Mouse (Mus musculus): ENCODE results near the gene Ankrd40. TPM values are rescaled to one million over a fixed set of nuclear protein-coding genes. Genes with fewer than 3 reads are reported as not detected.
A peak's percentile ranks its signal among the peaks of the same experiment; 100 is the strongest.

Ankrd40 gene
- polyA plus RNA-seq (2011; ENCODE audit: insufficient read depth, insufficient read length, low replicate concordance, missing spikeins), result 12.9 and 18.6 TPM in 2 replicates

DNA sequence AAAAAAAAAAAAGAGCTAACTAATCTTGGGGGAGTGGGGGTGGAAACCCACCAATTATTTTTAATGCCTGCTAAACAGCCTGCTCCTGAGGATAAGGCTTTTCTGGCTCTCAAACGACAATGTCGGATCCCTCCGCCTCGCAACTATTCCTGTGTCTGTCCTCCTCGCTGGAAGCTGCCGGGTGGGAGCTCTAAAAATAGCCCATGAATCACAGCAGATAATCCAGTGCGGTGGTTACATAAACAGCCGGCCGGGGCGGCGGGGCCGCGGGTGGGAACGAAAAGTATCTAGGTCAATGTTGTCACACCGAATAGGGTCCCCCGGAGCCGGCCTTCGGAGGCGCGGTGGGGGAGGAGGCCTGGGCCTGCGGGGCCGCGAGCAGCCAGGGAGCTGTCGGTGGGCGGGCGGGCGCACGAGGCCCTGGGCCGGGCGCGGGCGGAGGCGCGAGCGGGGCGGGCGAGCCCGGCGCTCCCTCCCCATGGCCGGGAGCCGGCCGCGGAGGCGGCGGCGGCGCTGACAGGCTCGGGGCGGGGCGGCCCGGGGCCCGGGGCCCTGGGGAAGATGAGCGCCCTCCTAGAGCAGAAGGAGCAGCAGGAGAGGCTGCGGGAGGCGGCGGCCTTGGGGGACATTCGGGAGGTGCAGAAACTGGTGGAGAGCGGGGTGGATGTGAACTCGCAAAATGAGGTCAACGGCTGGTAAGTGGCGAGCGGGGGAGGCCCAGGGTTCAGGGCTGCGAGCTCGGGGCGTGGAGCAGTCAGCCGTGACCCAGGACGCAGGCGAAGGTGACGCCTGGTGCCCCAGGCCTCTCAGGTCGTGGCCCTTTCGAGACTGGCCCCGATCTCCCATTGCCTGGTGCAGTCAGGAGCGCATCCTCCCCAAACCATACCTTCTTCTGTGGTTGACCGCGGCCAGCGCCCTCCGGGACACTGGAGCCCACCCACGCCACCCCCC lies at the start of gene Ankrd40:
TSS of gene Ankrd40 (plus strand) at position 309 of the 951 bp plus-strand sequence.
- WGBS, result under 1% methylated on average over 76 of the region's 78 CpGs
- H3K4me3 ChIP-seq (replicated peaks; ENCODE audit: control insufficient read depth, low read depth, low read length), result peak within 1 kb of the TSS; percentile 77
- peak within 1 kb of the TSS; percentile 67 for H3K27ac ChIP-seq (ENCODE audit: control insufficient read depth, insufficient read depth, low read depth, low read length, poor library complexity)
- TF ChIP-seq CTCF (IDR thresholded peaks at IDR 0.05; ENCODE audit: control insufficient read depth, insufficient read depth, low read length) (no peak), POLR2A (IDR thresholded peaks at IDR 0.05; ENCODE audit: borderline replicate concordance, control insufficient read depth, low read depth, low read length) (peak; percentile 38; the same call in 1 of the 2 replicates)
- no peaks in the 10 kb centered on the region; the same call in 1 of the 2 replicates for H3K4me1 ChIP-seq (ENCODE audit: control insufficient read depth, insufficient read depth, low read length)

DNA sequence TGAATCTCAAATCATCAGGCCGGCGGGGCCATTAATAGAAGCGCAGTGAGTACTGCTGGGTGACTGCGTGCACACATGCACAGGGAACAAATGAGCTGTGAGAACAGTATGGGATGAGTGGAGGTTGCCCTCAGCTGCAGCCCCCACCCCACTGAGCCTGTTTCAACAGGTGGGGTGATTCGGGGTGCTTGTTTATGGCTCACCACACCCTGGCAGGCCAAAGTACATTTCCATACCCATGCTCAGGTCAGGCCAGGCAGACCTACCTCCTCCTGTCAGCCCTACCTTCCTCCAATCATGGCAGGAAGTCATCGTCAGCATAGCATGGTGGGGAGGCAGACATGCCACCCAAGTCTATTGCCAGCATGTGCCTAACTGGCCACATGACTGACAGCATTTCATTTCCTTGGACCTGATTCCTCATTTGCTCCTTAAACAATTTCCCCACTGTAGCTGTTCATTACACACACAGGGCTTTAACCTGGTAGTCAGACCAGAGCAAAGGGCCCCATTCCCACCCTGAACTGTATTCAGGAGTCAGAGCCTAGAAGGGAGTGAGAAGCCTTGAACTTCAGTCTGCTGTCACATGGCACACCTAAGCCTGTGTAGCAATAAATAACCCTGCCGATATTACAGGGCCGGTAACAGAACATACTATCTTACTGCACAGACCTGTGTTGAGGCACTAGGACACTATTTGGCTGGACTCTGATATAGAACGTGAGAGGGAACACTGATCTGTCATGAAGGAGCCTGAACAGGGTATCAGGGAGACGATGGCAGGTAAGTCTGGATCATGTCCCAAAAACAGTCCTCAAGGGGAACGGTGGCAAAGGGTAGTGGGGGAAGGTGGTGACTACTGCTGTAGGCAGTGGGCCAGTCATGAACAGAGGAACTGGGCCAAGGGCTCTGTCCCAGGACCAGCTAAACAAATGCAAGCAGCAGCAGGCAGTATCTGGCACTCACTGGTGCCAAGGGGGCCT lies 46.3 kb upstream of the Ankrd40 start, which contains the start of gene Gm21885:
TSS of gene Gm21885 (plus strand) at position 675 of the 983 bp plus-strand sequence.
- TF ChIP-seq POLR2A (IDR thresholded peaks at IDR 0.05; ENCODE audit: borderline replicate concordance, control insufficient read depth, low read depth, low read length) (no peak), CTCF (IDR thresholded peaks at IDR 0.05; ENCODE audit: control insufficient read depth, insufficient read depth, low read length) (no peak)
- Histone ChIP-seq H3K27ac (ENCODE audit: control insufficient read depth, insufficient read depth, low read depth, low read length, poor library complexity) (no peak within 1 kb of the TSS), H3K4me3 (replicated peaks; ENCODE audit: control insufficient read depth, low read depth, low read length) (no peak within 1 kb of the TSS), H3K4me1 (ENCODE audit: control insufficient read depth, insufficient read depth, low read length) (no peaks in the 10 kb centered on the region)
- WGBS, result 70% methylated on average over 11 of the region's 11 CpGs

GRCm38 (mm10) chr11:94282291-94282690 lies 45.5 kb upstream of the Ankrd40 start:
- whole genome bisulfite sequencing, result 62% methylated on average over 5 of the region's 5 CpGs
- Histone ChIP-seq H3K4me1 (ENCODE audit: control insufficient read depth, insufficient read depth, low read length) (no peaks in the 10 kb centered on the region), H3K27ac (ENCODE audit: control insufficient read depth, insufficient read depth, low read depth, low read length, poor library complexity) (no peak overlapping the region), H3K4me3 (replicated peaks; ENCODE audit: control insufficient read depth, low read depth, low read length) (no peak overlapping the region)
- TF ChIP-seq CTCF (IDR thresholded peaks at IDR 0.05; ENCODE audit: control insufficient read depth, insufficient read depth, low read length) (no peak), POLR2A (IDR thresholded peaks at IDR 0.05; ENCODE audit: borderline replicate concordance, control insufficient read depth, low read depth, low read length) (no peak)

- 92% methylated on average over 6 of the region's 6 CpGs for WGBS
- no peak overlapping the region for H3K27ac ChIP-seq (ENCODE audit: control insufficient read depth, insufficient read depth, low read depth, low read length, poor library complexity)
- no peak for TF ChIP-seq CTCF (IDR thresholded peaks at IDR 0.05; ENCODE audit: control insufficient read depth, insufficient read depth, low read length)
- TF ChIP-seq POLR2A (IDR thresholded peaks at IDR 0.05; ENCODE audit: borderline replicate concordance, control insufficient read depth, low read depth, low read length), result no peak
- no peak overlapping the region for H3K4me3 ChIP-seq (replicated peaks; ENCODE audit: control insufficient read depth, low read depth, low read length)
- H3K4me1 ChIP-seq (ENCODE audit: control insufficient read depth, insufficient read depth, low read length), result no peaks in the 10 kb centered on the region
These were observed 44.2 kb upstream of the Ankrd40 start for GRCm38 (mm10) chr11:94283536-94284099.

- TF ChIP-seq CTCF (IDR thresholded peaks at IDR 0.05; ENCODE audit: control insufficient read depth, insufficient read depth, low read length) (no peak), POLR2A (IDR thresholded peaks at IDR 0.05; ENCODE audit: borderline replicate concordance, control insufficient read depth, low read depth, low read length) (no peak)
- no peaks in the 10 kb centered on the region for H3K4me1 ChIP-seq (ENCODE audit: control insufficient read depth, insufficient read depth, low read length)
- 86% methylated on average over 11 of the region's 11 CpGs for WGBS
- no peak overlapping the region for H3K4me3 ChIP-seq (replicated peaks; ENCODE audit: control insufficient read depth, low read depth, low read length)
- no peak overlapping the region for H3K27ac ChIP-seq (ENCODE audit: control insufficient read depth, insufficient read depth, low read depth, low read length, poor library complexity)
These were observed 41.8 kb upstream of the Ankrd40 start for GRCm38 (mm10) chr11:94285886-94286574.

DNA sequence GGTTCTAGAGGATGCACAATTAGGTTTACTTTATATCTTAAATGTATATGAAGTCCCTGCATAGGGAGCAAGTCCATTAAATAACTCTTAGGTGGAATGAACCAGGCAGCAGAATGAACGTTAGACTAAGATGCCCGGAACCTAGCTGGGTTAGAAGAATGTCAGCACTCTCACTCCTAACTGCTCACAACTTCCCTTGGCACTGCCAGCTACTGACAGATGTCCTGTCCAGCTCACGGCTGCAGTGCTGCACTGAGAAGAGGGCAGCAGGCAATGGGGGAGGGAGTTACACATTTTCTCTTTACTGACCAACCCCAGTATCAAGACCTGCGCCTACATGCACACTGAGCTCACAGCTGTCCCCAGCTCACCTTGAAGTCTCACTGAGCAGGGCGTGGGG lies 40.7 kb upstream of the Ankrd40 start:
- TF ChIP-seq CTCF (IDR thresholded peaks at IDR 0.05; ENCODE audit: control insufficient read depth, insufficient read depth, low read length), result no peak
- Histone ChIP-seq H3K4me3 (replicated peaks; ENCODE audit: control insufficient read depth, low read depth, low read length) (no peak overlapping the region), H3K27ac (ENCODE audit: control insufficient read depth, insufficient read depth, low read depth, low read length, poor library complexity) (no peak overlapping the region), H3K4me1 (ENCODE audit: control insufficient read depth, insufficient read depth, low read length) (no peaks in the 10 kb centered on the region)
- 94% methylated on average over 5 of the region's 5 CpGs for WGBS

DNA sequence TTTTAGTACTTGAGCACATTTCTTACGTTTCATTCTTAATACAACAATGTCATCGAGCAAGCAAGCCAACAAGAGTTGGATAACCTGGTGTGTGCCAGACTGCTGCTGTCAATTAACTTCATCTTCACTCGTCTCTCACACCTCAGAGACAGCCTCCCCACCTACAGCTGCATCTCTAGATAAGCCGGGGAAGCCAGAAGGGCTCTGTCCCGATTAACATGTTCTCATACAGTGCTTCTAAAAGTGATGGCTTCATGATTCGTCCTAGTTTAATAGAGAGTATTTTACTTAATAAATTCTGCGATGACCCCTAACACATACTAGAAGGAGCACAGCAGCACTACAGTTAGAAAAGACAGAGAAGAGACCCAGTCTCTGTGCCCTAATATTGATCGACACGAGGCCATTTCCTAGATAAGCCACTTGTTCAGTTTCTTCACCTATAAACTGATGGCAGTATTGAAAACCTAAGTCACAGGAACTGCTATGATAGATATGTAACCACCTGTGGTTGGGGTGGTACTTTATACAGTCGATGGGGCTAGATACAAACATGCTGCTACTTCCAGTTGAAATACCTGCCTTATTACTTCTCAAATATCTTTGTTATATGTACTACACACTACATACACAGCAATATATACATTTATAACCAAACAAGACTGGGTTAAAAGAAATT lies 37.6 kb upstream of the Ankrd40 start:
- no peak overlapping the region for H3K4me3 ChIP-seq (replicated peaks; ENCODE audit: control insufficient read depth, low read depth, low read length)
- no peak overlapping the region; the same call in 1 of the 2 replicates for H3K27ac ChIP-seq (ENCODE audit: control insufficient read depth, insufficient read depth, low read depth, low read length, poor library complexity)
- TF ChIP-seq CTCF (IDR thresholded peaks at IDR 0.05; ENCODE audit: control insufficient read depth, insufficient read depth, low read length) (no peak), POLR2A (IDR thresholded peaks at IDR 0.05; ENCODE audit: borderline replicate concordance, control insufficient read depth, low read depth, low read length) (no peak)
- 71% methylated on average over 10 of the region's 10 CpGs for WGBS
- no peaks in the 10 kb centered on the region for H3K4me1 ChIP-seq (ENCODE audit: control insufficient read depth, insufficient read depth, low read length)

All from bone marrow, adult 2 months (tissue).